Comparison of ENCODE assay signal across 8 mouse cellular contexts in genomic region chrX:94990080-94990825, GRCm38 (mm10). TPM values are rescaled to one million over a fixed set of nuclear protein-coding genes. Genes with fewer than 3 reads are reported as not detected.
A peak's percentile ranks its signal among the peaks of the same experiment; 100 is the strongest.
DNase-seq lines count a peak whose midpoint lies in the region; ATAC-seq and TF ChIP-seq lines count a peak whose summit lies in the region.

No protein-coding gene starts in this region.

- H3K27ac ChIP-seq in left cerebral cortex, adult 2 months = no peak overlapping the region
- H3K27ac ChIP-seq in heart, embryonic 13.5 days (replicated peaks) = no peak overlapping the region

- no peaks in the 10 kb centered on the region for H3K36me3 ChIP-seq in heart, embryonic 13.5 days
- no peaks in the 10 kb centered on the region for H3K36me3 ChIP-seq in splenic B cell, adult 2 months (ENCODE audit: control insufficient read depth, insufficient read depth, low read length, poor library complexity, severe bottlenecking)

- peak overlapping the region; percentile 70 for H3K4me2 ChIP-seq in heart, embryonic 13.5 days

- WGBS in heart, embryonic 13.5 days = 16% methylated on average over 29 of the region's 29 CpGs

- TF ChIP-seq CTCF in left cerebral cortex, adult 2 months (IDR thresholded peaks at IDR 0.05) = no peak

- no peaks in the 10 kb centered on the region for H3K4me1 ChIP-seq in heart, embryonic 13.5 days

- H3K27me3 ChIP-seq in heart, embryonic 13.5 days (replicated peaks) = peaks cover 9% of the 10 kb centered on the region
- no peaks in the 10 kb centered on the region for H3K27me3 ChIP-seq in splenic B cell, adult 2 months (ENCODE audit: control insufficient read depth, insufficient read depth, low read length, poor library complexity, severe bottlenecking)

- peak overlapping the region; percentile 74 for H3K9ac ChIP-seq in heart, embryonic 13.5 days

- H3K4me3 ChIP-seq in left cerebral cortex, adult 2 months = peak overlapping the region; percentile 34
- H3K4me3 ChIP-seq in heart, embryonic 13.5 days = peak overlapping the region; percentile 48

- no peaks in the 10 kb centered on the region for H3K9me3 ChIP-seq in heart, embryonic 13.5 days

- ATAC-seq in heart, embryonic 13.5 days (ENCODE audit: extremely low read depth, insufficient number of reproducible peaks, low FRiP score, low TSS enrichment) = no peak

- intact Hi-C loops in left cerebral cortex, adult 2 months (cut with DNase I) = no loop called here

- DNase-seq in left cerebral cortex, adult 2 months (ENCODE audit: extremely low spot score in 1 of 2, low spot score in 2 of 2) = peak in 1 of 2 experiments; percentile 9
- no peak for DNase-seq in left cerebral cortex, adult 11 months (ENCODE audit: low spot score)
- DNase-seq in embryo, embryonic 10 days (ENCODE audit: low spot score) = peak; percentile 51
- peak; percentile 54 for DNase-seq in kidney, postnatal 10 days
- DNase-seq in lung, postnatal 36 days = peak; percentile 3
- peak; percentile 1 for DNase-seq in splenic B cell, adult 2 months (ENCODE audit: low read depth, low spot score)
- DNase-seq in c-Kit-positive CD71-positive TER-119-positive erythroid progenitor cells, embryonic 14.5 days (ENCODE audit: low spot score) = no peak

RNA-seq across cellular contexts. Expression of gene Spin4, which starts 36.2 kb away (rescaled TPM):
- under 1 TPM; 0.38 to 0.65 TPM for total RNA-seq in left cerebral cortex, adult 2 months (2021)
- polyA plus RNA-seq in heart, embryonic 13.5 days (2015; fragmentation: Nextera tagmentation; extraction: Ambion mirVana) = 4.0 and 4.3 TPM in 2 replicates

Comparison
In these comparisons a context has a peak if more than half of its experiments do, and no peak if none do; other contexts are left out.
1. DNase-seq: peak in embryo, embryonic 10 days (single experiment), kidney, postnatal 10 days (single experiment), lung, postnatal 36 days (single experiment) and splenic B cell, adult 2 months (single experiment); none in left cerebral cortex, adult 11 months (single experiment) and c-Kit-positive CD71-positive TER-119-positive erythroid progenitor cells, embryonic 14.5 days (single experiment).